Mouse (Mus musculus) erythroblast, embryonic 14.5 days (primary cell): ENCODE data around the gene Sidt2. TPM values are rescaled to one million over a fixed set of nuclear protein-coding genes. Genes with fewer than 3 reads are reported as not detected.
A peak's percentile ranks its signal among the peaks of the same experiment; 100 is the strongest.

Experiments
- H3K27me3 ChIP-seq: 2 replicates; pipeline ENCODE4 v1.6.1; 2012; ENCODE audit warnings: inconsistent platforms; ENCODE audit not compliant: control insufficient read depth
- H3K36me3 ChIP-seq: 2 replicates; pipeline ENCODE4 v1.6.1; 2012; ENCODE audit warnings: mild to moderate bottlenecking, inconsistent platforms; ENCODE audit not compliant: control insufficient read depth
- H3K4me1 ChIP-seq: 2 replicates; pipeline ENCODE4 v1.6.1; 2012; ENCODE audit warnings: inconsistent platforms; ENCODE audit not compliant: control insufficient read depth
- H3K4me3 ChIP-seq: replicated peaks from 2 replicates; pipeline ENCODE3; 2012; ENCODE audit warnings: moderate library complexity, mild to moderate bottlenecking, inconsistent platforms
- H3K9me3 ChIP-seq: 2 replicates; pipeline ENCODE4 v1.6.1; 2012; ENCODE audit warnings: low read length, inconsistent platforms, mixed read lengths; ENCODE audit not compliant: control insufficient read depth
- GATA1 ChIP-seq: IDR thresholded peaks from 2 replicates; pipeline ENCODE4 v1.6.1; 2012; ENCODE audit warnings: low read length, inconsistent platforms, mixed read lengths
- TAL1 ChIP-seq: IDR thresholded peaks from 3 replicates; pipeline ENCODE4 v1.6.1; 2012; ENCODE audit warnings: low read length, inconsistent platforms, mixed read lengths
- polyA plus RNA-seq: library from polyadenylated mRNA; stranded (reverse); fragments of >175 nt; gene quantifications from 2 replicates; pipeline ENCODE4 v1.2.3, GENCODE M21; 2012

Gene Sidt2
- polyA plus RNA-seq = 2.4 and 2.6 TPM in 2 replicates

GRCm38 (mm10) chr9:45955107-45955963, at the start of gene Sidt2:
TSS of gene Sidt2 (minus strand) at chr9:45955258.
- TF ChIP-seq GATA1 (no peak), TAL1 (no peak)
- Histone ChIP-seq H3K27me3 (no peaks in the 10 kb centered on the region), H3K9me3 (no peaks in the 10 kb centered on the region), H3K4me1 (peaks cover 39% of the 10 kb centered on the region), H3K36me3 (peaks cover 48% of the 10 kb centered on the region), H3K4me3 (peak within 1 kb of the TSS; percentile 92)

- H3K27me3 ChIP-seq = no peaks in the 10 kb centered on the region
- H3K9me3 ChIP-seq = no peaks in the 10 kb centered on the region
- no peak overlapping the region for H3K4me3 ChIP-seq
- no peaks in the 10 kb centered on the region for H3K36me3 ChIP-seq
- H3K4me1 ChIP-seq = no peaks in the 10 kb centered on the region; the same call in 1 of the 2 replicates
- TF ChIP-seq GATA1 (no peak), TAL1 (no peak)
Observed at GRCm38 (mm10) chr9:46004529-46004928, 49.5 kb upstream of the Sidt2 start.

- H3K36me3 ChIP-seq = no peaks in the 10 kb centered on the region
- H3K4me1 ChIP-seq = no peaks in the 10 kb centered on the region
- TF ChIP-seq TAL1 (no peak), GATA1 (no peak)
- H3K9me3 ChIP-seq = no peaks in the 10 kb centered on the region
- no peaks in the 10 kb centered on the region for H3K27me3 ChIP-seq
- H3K4me3 ChIP-seq = no peak overlapping the region
Observed at GRCm38 (mm10) chr9:46003729-46004128, 48.7 kb upstream of the Sidt2 start.

GRCm38 (mm10) chr9:45999009-45999408, 44.0 kb upstream of the Sidt2 start:
- H3K4me3 ChIP-seq = no peak overlapping the region
- TF ChIP-seq TAL1 = no peak
- no peak for TF ChIP-seq GATA1
- no peaks in the 10 kb centered on the region for H3K9me3 ChIP-seq
- H3K4me1 ChIP-seq = no peaks in the 10 kb centered on the region
- H3K36me3 ChIP-seq = no peaks in the 10 kb centered on the region
- no peaks in the 10 kb centered on the region for H3K27me3 ChIP-seq

- peaks cover 47% of the 10 kb centered on the region for H3K4me1 ChIP-seq
Observed at GRCm38 (mm10) chr9:45985229-45985567, 30.1 kb upstream of the Sidt2 start.

GRCm38 (mm10) chr9:45984409-45985228, 29.6 kb upstream of the Sidt2 start:
- Histone ChIP-seq H3K4me1 (peaks cover 52% of the 10 kb centered on the region), H3K27me3 (peaks cover 3% of the 10 kb centered on the region; the same call in 1 of the 2 replicates), H3K9me3 (no peaks in the 10 kb centered on the region), H3K4me3 (peak overlapping the region; percentile 77), H3K36me3 (peaks cover 31% of the 10 kb centered on the region)
- TF ChIP-seq TAL1 = no peak

More at GRCm38 (mm10) chr9:45985229-45985567, 30.1 kb upstream of the Sidt2 start:
- peaks cover 26% of the 10 kb centered on the region for H3K36me3 ChIP-seq
- no peak for TF ChIP-seq GATA1
- TF ChIP-seq TAL1 = no peak
- H3K9me3 ChIP-seq = no peaks in the 10 kb centered on the region
- H3K27me3 ChIP-seq = peaks cover 3% of the 10 kb centered on the region; the same call in 1 of the 2 replicates
- H3K4me3 ChIP-seq = peak overlapping the region; percentile 77

- Histone ChIP-seq H3K4me1 (peaks cover 57% of the 10 kb centered on the region), H3K4me3 (peak overlapping the region; percentile 77), H3K27me3 (peaks cover 2% of the 10 kb centered on the region; the same call in 1 of the 2 replicates), H3K9me3 (no peaks in the 10 kb centered on the region), H3K36me3 (peaks cover 36% of the 10 kb centered on the region)
- TF ChIP-seq TAL1 (no peak), GATA1 (no peak)
Observed at GRCm38 (mm10) chr9:45983676-45984408, 28.8 kb upstream of the Sidt2 start.

GRCm38 (mm10) chr9:45981331-45981730, 26.3 kb upstream of the Sidt2 start:
- Histone ChIP-seq H3K4me1 (peaks cover 69% of the 10 kb centered on the region), H3K36me3 (peaks cover 62% of the 10 kb centered on the region), H3K9me3 (no peaks in the 10 kb centered on the region), H3K4me3 (no peak overlapping the region), H3K27me3 (no peaks in the 10 kb centered on the region)
- TF ChIP-seq TAL1 (no peak), GATA1 (no peak)
